Mouse (Mus musculus): ENCODE data around the gene Asap2. TPM values are rescaled to one million over a fixed set of nuclear protein-coding genes. Genes with fewer than 3 reads are reported as not detected.

Asap2 gene
- polyA plus RNA-seq, 1 experiment from 2014 or later = 7.6 TPM

DNA sequence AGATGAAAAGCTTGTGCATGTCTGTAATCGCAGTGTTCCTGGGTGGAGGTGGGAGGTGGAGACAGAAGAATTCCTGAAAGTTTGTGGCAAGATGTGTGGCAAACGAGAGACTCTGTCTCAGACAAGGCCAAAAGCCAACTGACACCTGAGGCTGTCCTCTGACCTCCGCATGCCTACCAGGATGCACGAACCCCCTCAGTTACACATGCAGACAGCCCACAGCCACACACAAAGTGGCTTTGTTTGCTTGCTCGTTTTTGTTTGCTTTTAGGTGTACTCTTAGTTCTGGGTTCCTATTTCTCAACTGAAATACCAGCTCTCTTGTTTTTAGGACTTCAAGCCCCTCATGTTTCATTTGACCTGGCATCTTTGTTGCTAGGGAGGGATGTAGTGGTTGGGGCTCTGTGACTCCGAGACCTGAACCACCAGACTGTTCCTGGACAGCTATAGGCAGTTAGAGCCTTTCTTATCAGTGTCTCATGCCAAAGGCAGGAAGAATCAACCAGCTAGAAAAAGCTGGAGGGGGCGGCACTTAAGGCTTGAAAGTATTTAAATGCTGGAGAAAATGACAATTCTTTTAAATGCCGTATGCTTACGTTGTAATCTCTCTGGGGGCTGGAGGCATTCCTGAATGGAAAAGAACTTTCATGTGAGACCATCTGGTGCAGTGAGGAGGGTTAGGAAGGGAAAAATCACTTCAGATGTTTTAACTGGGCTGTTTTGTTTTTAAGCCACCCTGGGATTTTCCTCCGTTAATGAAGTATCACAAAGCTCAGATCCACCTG, 211.4 kb downstream of the Asap2 start:
- Histone ChIP-seq H3K9ac (ENCODE audit: low read length) (no peak overlapping the region), H3K4me2 (ENCODE audit: low read length) (no peak overlapping the region), H3K27me3 (ENCODE audit: control insufficient read depth, insufficient read depth, low read length) (no peaks in the 10 kb centered on the region), H3K36me3 (ENCODE audit: control insufficient read depth, insufficient read depth, low read length) (peaks cover 28% of the 10 kb centered on the region), H3K9me3 (ENCODE audit: control insufficient read depth, low read length) (no peaks in the 10 kb centered on the region), H3K4me3 (ENCODE audit: control insufficient read depth in 1 of 2, insufficient read depth in 1 of 2, low read depth in 1 of 2, low read length in 2 of 2) (no peak overlapping the region), H3K27ac (replicated peaks in 1 of 2; ENCODE audit: control insufficient read depth in 1 of 2, insufficient read depth in 1 of 2, low read depth in 2 of 2, low read length in 2 of 2) (no peak overlapping the region), H3K4me1 (ENCODE audit: control insufficient read depth in 2 of 2, insufficient read depth in 2 of 2, low read length in 2 of 2) (peaks cover 24 to 33% of the 10 kb centered on the region in 2 experiments)
- ATAC-seq (ENCODE audit: insufficient number of reproducible peaks, insufficient read depth, low FRiP score, low read depth) = no peak
- WGBS = 67% methylated on average over 10 of the region's 10 CpGs

DNA sequence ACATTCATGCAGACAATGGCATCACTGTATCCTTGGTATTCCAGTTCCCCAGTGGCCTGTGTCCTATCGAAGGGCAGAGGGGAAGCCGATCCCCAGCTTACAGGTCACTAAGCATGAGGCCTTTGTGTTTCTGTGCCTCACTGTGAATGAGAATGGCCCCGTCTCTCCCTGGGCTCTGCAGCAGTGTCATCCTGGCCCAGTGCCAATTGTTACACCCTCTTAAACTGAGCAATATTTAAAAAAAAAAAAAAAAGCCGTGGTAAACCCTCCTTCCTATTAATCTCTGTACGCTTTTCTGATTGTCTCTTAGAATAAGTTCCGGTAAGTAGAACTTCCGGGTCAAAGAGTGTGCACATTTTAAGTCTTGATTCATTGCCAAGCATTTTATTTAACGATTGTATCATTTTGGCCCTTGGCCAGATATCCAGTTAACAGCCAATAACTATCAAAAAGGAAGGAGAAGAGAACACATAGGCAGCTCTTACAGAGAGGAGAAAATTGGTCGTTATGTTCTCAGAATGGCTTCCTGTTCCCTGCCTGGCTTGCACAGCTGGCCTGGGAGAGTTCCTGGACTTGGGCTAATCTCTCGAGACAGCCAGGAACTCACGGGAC, 214.5 kb downstream of the Asap2 start:
- Histone ChIP-seq H3K4me1 (ENCODE audit: control insufficient read depth in 2 of 2, insufficient read depth in 2 of 2, low read length in 2 of 2) (peaks cover 24 to 25% of the 10 kb centered on the region in 2 experiments), H3K27me3 (ENCODE audit: control insufficient read depth, insufficient read depth, low read length) (no peaks in the 10 kb centered on the region), H3K27ac (replicated peaks in 1 of 2; ENCODE audit: control insufficient read depth in 1 of 2, insufficient read depth in 1 of 2, low read depth in 2 of 2, low read length in 2 of 2) (peak overlapping the region; percentile 58 to 61), H3K9me3 (ENCODE audit: control insufficient read depth, low read length) (no peaks in the 10 kb centered on the region), H3K4me2 (ENCODE audit: low read length) (no peak overlapping the region), H3K36me3 (ENCODE audit: control insufficient read depth, insufficient read depth, low read length) (peaks cover 38% of the 10 kb centered on the region), H3K9ac (ENCODE audit: low read length) (no peak overlapping the region), H3K4me3 (ENCODE audit: control insufficient read depth in 1 of 2, insufficient read depth in 1 of 2, low read depth in 1 of 2, low read length in 2 of 2) (no peak overlapping the region)
- 22% methylated on average over 11 of the region's 11 CpGs for WGBS
- peak; percentile 64 for ATAC-seq (ENCODE audit: insufficient number of reproducible peaks, insufficient read depth, low FRiP score, low read depth)

DNA sequence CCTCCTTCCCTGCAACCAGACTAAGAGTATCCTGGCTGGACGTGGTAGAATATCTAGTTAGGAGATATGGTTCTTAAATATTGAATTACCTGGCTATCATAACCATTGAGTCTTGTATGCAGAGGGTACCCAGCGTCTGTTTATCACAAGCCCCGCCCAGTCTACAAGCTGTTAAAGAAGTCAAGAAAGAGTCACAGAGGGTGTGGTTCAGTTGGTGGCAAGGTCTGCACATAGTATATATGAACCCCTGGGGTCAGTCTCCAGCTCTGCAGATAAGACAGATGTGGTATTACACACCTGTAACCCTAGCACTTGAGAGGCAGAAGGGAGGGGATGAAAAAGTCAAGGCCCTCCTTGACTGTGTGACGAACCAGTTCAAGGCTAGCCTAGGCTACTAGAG, 215.5 kb downstream of the Asap2 start:
- H3K9ac ChIP-seq (ENCODE audit: low read length) = no peak overlapping the region
- peaks cover 24 to 25% of the 10 kb centered on the region in 2 experiments for H3K4me1 ChIP-seq (ENCODE audit: control insufficient read depth in 2 of 2, insufficient read depth in 2 of 2, low read length in 2 of 2)
- H3K27ac ChIP-seq (replicated peaks in 1 of 2; ENCODE audit: control insufficient read depth in 1 of 2, insufficient read depth in 1 of 2, low read depth in 2 of 2, low read length in 2 of 2) = no peak overlapping the region
- no peaks in the 10 kb centered on the region for H3K27me3 ChIP-seq (ENCODE audit: control insufficient read depth, insufficient read depth, low read length)
- ATAC-seq (ENCODE audit: insufficient number of reproducible peaks, insufficient read depth, low FRiP score, low read depth) = no peak
- H3K4me2 ChIP-seq (ENCODE audit: low read length) = no peak overlapping the region
- 78% methylated on average over 4 of the region's 4 CpGs for WGBS
- peaks cover 38% of the 10 kb centered on the region for H3K36me3 ChIP-seq (ENCODE audit: control insufficient read depth, insufficient read depth, low read length)
- H3K4me3 ChIP-seq (ENCODE audit: control insufficient read depth in 1 of 2, insufficient read depth in 1 of 2, low read depth in 1 of 2, low read length in 2 of 2) = no peak overlapping the region
- no peaks in the 10 kb centered on the region for H3K9me3 ChIP-seq (ENCODE audit: control insufficient read depth, low read length)

DNA sequence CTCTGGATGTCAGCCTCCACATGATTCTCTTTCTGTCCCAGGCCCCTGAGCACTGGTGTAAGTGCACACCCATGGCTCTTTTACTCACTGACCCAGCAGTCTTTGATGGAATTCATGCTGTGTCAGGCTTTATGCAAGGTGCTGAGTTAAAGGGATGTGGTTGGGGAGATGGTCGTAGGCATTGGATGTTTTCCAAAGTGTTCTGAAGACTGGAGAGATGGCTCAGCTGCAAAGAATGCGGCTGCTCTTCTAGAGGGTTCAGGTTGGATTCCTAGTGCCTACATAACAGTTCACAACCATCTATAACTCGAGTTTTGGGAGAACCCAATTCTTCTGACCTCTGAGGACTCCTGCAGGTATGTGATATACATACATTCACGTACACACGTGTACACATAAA, 217.2 kb downstream of the Asap2 start:
- H3K9me3 ChIP-seq (ENCODE audit: control insufficient read depth, low read length) = no peaks in the 10 kb centered on the region
- H3K36me3 ChIP-seq (ENCODE audit: control insufficient read depth, insufficient read depth, low read length) = peaks cover 37% of the 10 kb centered on the region
- no peak overlapping the region for H3K4me3 ChIP-seq (ENCODE audit: control insufficient read depth in 1 of 2, insufficient read depth in 1 of 2, low read depth in 1 of 2, low read length in 2 of 2)
- 70% methylated on average over 5 of the region's 5 CpGs for WGBS
- H3K9ac ChIP-seq (ENCODE audit: low read length) = no peak overlapping the region
- no peak overlapping the region for H3K27ac ChIP-seq (replicated peaks in 1 of 2; ENCODE audit: control insufficient read depth in 1 of 2, insufficient read depth in 1 of 2, low read depth in 2 of 2, low read length in 2 of 2)
- peaks cover 21 to 25% of the 10 kb centered on the region in 2 experiments for H3K4me1 ChIP-seq (ENCODE audit: control insufficient read depth in 2 of 2, insufficient read depth in 2 of 2, low read length in 2 of 2)
- no peaks in the 10 kb centered on the region for H3K27me3 ChIP-seq (ENCODE audit: control insufficient read depth, insufficient read depth, low read length)
- no peak for ATAC-seq (ENCODE audit: insufficient number of reproducible peaks, insufficient read depth, low FRiP score, low read depth)
- no peak overlapping the region for H3K4me2 ChIP-seq (ENCODE audit: low read length)

DNA sequence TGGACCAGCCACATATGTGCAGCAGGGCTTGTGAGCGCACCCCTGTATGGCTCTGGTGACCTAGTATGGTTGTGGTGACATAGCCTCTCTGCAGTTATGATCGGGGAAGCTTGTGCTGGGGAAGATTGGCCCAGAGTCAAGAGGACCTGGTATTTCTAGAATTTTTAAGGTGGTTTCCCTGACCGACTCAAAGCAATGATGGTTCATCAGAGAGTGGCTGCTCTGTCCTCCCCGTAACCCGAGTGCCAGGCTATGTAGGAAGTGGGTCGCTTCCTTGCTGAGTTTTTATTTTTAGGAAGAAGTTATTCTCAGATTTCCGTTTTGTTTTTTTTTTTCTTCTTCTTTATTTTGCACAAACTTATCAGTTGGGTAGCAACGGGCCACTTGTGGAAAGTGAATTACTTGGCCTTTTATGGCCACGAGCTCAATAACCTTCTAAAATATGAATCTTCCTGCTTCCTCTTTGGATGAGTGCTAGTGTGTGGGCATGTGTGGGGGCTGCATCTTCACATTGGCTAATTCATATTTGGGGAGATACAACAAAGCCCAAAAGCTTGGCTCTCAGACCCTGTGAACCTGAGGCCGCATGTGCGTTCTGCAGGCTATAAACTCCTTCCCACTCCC, 218.0 kb downstream of the Asap2 start:
- Histone ChIP-seq H3K27ac (replicated peaks in 1 of 2; ENCODE audit: control insufficient read depth in 1 of 2, insufficient read depth in 1 of 2, low read depth in 2 of 2, low read length in 2 of 2) (no peak overlapping the region), H3K4me2 (ENCODE audit: low read length) (no peak overlapping the region), H3K4me1 (ENCODE audit: control insufficient read depth in 2 of 2, insufficient read depth in 2 of 2, low read length in 2 of 2) (peaks cover 20% of the 10 kb centered on the region in 2 experiments), H3K36me3 (ENCODE audit: control insufficient read depth, insufficient read depth, low read length) (peaks cover 42% of the 10 kb centered on the region), H3K27me3 (ENCODE audit: control insufficient read depth, insufficient read depth, low read length) (no peaks in the 10 kb centered on the region), H3K9me3 (ENCODE audit: control insufficient read depth, low read length) (no peaks in the 10 kb centered on the region), H3K4me3 (ENCODE audit: control insufficient read depth in 1 of 2, insufficient read depth in 1 of 2, low read depth in 1 of 2, low read length in 2 of 2) (no peak overlapping the region), H3K9ac (ENCODE audit: low read length) (no peak overlapping the region)
- WGBS = 72% methylated on average over 11 of the region's 11 CpGs
- ATAC-seq (ENCODE audit: insufficient number of reproducible peaks, insufficient read depth, low FRiP score, low read depth) = no peak

DNA sequence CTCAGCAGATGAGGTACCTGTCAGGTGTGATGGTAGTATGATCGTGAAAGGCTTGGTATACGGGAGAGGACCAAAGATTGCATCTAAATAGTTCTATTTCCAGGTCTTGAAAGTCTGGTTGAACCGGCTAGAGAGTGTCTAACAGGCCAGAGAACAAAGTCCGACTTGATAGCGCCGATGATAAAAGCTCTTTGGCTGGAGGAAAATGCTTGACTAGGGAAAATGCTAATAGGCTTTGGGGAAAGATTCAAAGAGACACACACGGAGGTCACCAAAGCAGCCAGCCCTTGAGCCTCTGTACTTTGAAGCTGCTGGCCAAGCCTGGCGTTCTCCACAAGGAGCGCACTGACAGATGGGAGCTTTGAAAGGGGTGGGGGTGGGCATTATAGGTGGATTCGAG, 219.0 kb downstream of the Asap2 start:
- WGBS = 92% methylated on average over 10 of the region's 10 CpGs
- no peak overlapping the region for H3K4me3 ChIP-seq (ENCODE audit: control insufficient read depth in 1 of 2, insufficient read depth in 1 of 2, low read depth in 1 of 2, low read length in 2 of 2)
- ATAC-seq (ENCODE audit: insufficient number of reproducible peaks, insufficient read depth, low FRiP score, low read depth) = no peak
- H3K4me1 ChIP-seq (ENCODE audit: control insufficient read depth in 2 of 2, insufficient read depth in 2 of 2, low read length in 2 of 2) = peaks cover 10% of the 10 kb centered on the region in 2 experiments
- no peaks in the 10 kb centered on the region for H3K9me3 ChIP-seq (ENCODE audit: control insufficient read depth, low read length)
- peaks cover 48% of the 10 kb centered on the region for H3K36me3 ChIP-seq (ENCODE audit: control insufficient read depth, insufficient read depth, low read length)
- no peak overlapping the region for H3K27ac ChIP-seq (replicated peaks in 1 of 2; ENCODE audit: control insufficient read depth in 1 of 2, insufficient read depth in 1 of 2, low read depth in 2 of 2, low read length in 2 of 2)
- H3K27me3 ChIP-seq (ENCODE audit: control insufficient read depth, insufficient read depth, low read length) = no peaks in the 10 kb centered on the region
- H3K4me2 ChIP-seq (ENCODE audit: low read length) = no peak overlapping the region
- H3K9ac ChIP-seq (ENCODE audit: low read length) = no peak overlapping the region

DNA sequence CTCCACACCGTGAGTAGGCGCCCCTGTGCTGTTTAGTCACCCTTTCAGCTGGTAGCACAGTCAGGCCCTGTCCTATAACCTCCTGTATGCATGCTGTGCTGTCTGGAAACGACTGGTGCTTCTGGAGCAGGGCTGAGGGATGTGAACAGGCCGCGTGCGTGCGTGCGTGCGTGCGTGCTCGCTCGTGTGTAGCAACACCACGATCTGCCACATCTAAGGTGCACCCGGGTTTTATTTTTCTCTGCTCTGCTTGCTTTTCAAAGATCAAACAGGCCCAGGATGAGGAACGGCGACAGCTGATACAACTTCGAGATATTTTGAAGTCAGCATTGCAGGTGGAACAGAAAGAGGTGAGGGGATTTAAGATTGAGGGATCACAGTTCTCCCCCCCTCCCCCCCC, 222.6 kb downstream of the Asap2 start:
- no peak for ATAC-seq (ENCODE audit: insufficient number of reproducible peaks, insufficient read depth, low FRiP score, low read depth)
- Histone ChIP-seq H3K27me3 (ENCODE audit: control insufficient read depth, insufficient read depth, low read length) (no peaks in the 10 kb centered on the region), H3K9ac (ENCODE audit: low read length) (no peak overlapping the region), H3K4me3 (ENCODE audit: control insufficient read depth in 1 of 2, insufficient read depth in 1 of 2, low read depth in 1 of 2, low read length in 2 of 2) (no peak overlapping the region), H3K9me3 (ENCODE audit: control insufficient read depth, low read length) (no peaks in the 10 kb centered on the region), H3K4me2 (ENCODE audit: low read length) (no peak overlapping the region), H3K4me1 (ENCODE audit: control insufficient read depth in 2 of 2, insufficient read depth in 2 of 2, low read length in 2 of 2) (peaks cover 0 to 1% of the 10 kb centered on the region in 2 experiments; a peak in 2 of 4 replicates), H3K36me3 (ENCODE audit: control insufficient read depth, insufficient read depth, low read length) (peaks cover 40% of the 10 kb centered on the region), H3K27ac (replicated peaks in 1 of 2; ENCODE audit: control insufficient read depth in 1 of 2, insufficient read depth in 1 of 2, low read depth in 2 of 2, low read length in 2 of 2) (no peak overlapping the region)
- 93% methylated on average over 17 of the region's 17 CpGs for WGBS

Data from heart, embryonic 14.5 days (tissue).